Mouse (Mus musculus): ENCODE results near the gene Lgals3bp.

Gene Lgals3bp

GRCm38 (mm10) chr11:118362501-118362900, 39.4 kb downstream of the Lgals3bp start:
- DNase-seq (ENCODE audit: low read depth), result no peak

- no peak for DNase-seq (ENCODE audit: low read depth)
Observed at GRCm38 (mm10) chr11:118360907-118361341, 41.0 kb downstream of the Lgals3bp start.

- DNase-seq (ENCODE audit: low read depth), result no peak
Observed at GRCm38 (mm10) chr11:118360491-118360890, 41.4 kb downstream of the Lgals3bp start.

- no peak for DNase-seq (ENCODE audit: low read depth)
Observed at GRCm38 (mm10) chr11:118355640-118356039, 46.3 kb downstream of the Lgals3bp start, which contains the start of gene Timp2. Gene Timp2, minus strand, starts transcription at chr11:118355740.

GRCm38 (mm10) chr11:118355205-118355604, 46.7 kb downstream of the Lgals3bp start:
- no peak for DNase-seq (ENCODE audit: low read depth)

GRCm38 (mm10) chr11:118354636-118355191, 47.2 kb downstream of the Lgals3bp start:
- no peak for DNase-seq (ENCODE audit: low read depth)

GRCm38 (mm10) chr11:118349494-118349893, 52.4 kb downstream of the Lgals3bp start:
- no peak for DNase-seq (ENCODE audit: low read depth)

- DNase-seq (ENCODE audit: low read depth), result no peak
Observed at GRCm38 (mm10) chr11:118348877-118349276, 53.0 kb downstream of the Lgals3bp start.

GRCm38 (mm10) chr11:118348419-118348818, 53.5 kb downstream of the Lgals3bp start:
- no peak for DNase-seq (ENCODE audit: low read depth)

- DNase-seq (ENCODE audit: low read depth), result no peak
Observed at GRCm38 (mm10) chr11:118347911-118348310, 54.0 kb downstream of the Lgals3bp start.

GRCm38 (mm10) chr11:118347391-118347790, 54.5 kb downstream of the Lgals3bp start:
- DNase-seq (ENCODE audit: low read depth), result no peak

GRCm38 (mm10) chr11:118346395-118347096, 55.3 kb downstream of the Lgals3bp start:
- DNase-seq (ENCODE audit: low read depth), result no peak

- no peak for DNase-seq (ENCODE audit: low read depth)
Observed at GRCm38 (mm10) chr11:118345693-118346092, 56.2 kb downstream of the Lgals3bp start.

GRCm38 (mm10) chr11:118343629-118344028, 58.3 kb downstream of the Lgals3bp start:
- DNase-seq (ENCODE audit: low read depth), result no peak
